Mouse (Mus musculus) liver, postnatal 0 days (tissue): Measurements from ENCODE around the gene H2-Aa.

Source experiments
- CTCF ChIP-seq: sonication (generic); IDR thresholded peaks from 2 replicates; pipeline ENCODE4 v1.5.1; 2016; ENCODE audit warnings: antibody characterized with exemption, low read depth
- EP300 ChIP-seq: IDR thresholded peaks from 2 replicates; pipeline ENCODE4 v1.6.1; 2016; ENCODE audit warnings: antibody characterized with exemption, low read depth, mild to moderate bottlenecking

GRCm38 (mm10) chr17:34309683-34310385 is 22.2 kb upstream of the H2-Aa start:
- TF ChIP-seq CTCF: no peak
- no peak for TF ChIP-seq EP300
